ENCODE assay signal across 16 mouse cellular contexts in the genomic region with DNA sequence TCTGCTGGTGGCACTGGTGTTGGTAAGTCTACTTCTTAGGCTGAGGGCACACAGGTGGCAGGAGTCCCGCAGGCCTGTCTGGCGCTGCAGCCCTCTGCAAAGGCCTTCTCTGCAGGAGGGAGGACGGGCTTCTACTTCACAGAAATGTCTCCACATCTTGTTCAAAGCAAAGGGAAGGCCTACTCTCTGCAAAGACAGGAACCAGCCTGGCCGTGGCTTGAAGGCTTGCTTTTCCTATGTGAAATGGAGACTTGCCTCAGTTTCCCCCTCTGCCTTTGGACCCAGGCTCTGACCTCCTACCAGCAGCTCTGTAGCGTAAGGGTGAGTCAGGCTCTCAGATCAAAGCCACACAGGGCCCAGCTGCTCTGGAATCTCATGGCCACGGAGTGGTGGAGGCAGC.
DNase-seq lines count a peak whose midpoint lies in the region; ATAC-seq lines count a peak whose summit lies in the region.
"Had no signal": no experiment of that assay in that cellular context is flagged by ENCODE, and none has a peak within 500 bp of the region (broad histone marks: within the 10 kb centered on the region; RNA-seq: fewer than 3 reads in every experiment).

No protein-coding gene starts in this region.

- WGBS in hindbrain, embryonic 13.5 days, result 81% methylated on average over 6 of the region's 6 CpGs
- 82% methylated on average over 6 of the region's 6 CpGs for WGBS in hindbrain, embryonic 12.5 days
- WGBS in midbrain, embryonic 13.5 days, result 85% methylated on average over 6 of the region's 6 CpGs
- 81% methylated on average over 6 of the region's 6 CpGs for WGBS in midbrain, embryonic 10.5 days

- ATAC-seq in hindbrain, embryonic 13.5 days (ENCODE audit: low FRiP score), result no peak
- ATAC-seq in hindbrain, embryonic 12.5 days (ENCODE audit: low FRiP score), result no peak
- ATAC-seq in midbrain, embryonic 13.5 days, result no peak
- ATAC-seq: forebrain, embryonic 14.5 days had no signal

- DNase-seq in adrenal gland, adult 8-10 months, result peak; percentile 13
- no peak for DNase-seq in adrenal gland, postnatal 4 days (ENCODE audit: low spot score in 2 of 2)
- no peak for DNase-seq in midbrain, embryonic 10.5 days (ENCODE audit: low spot score)
- DNase-seq in layer of hippocampus, adult 9-10 months (ENCODE audit: low spot score), result no peak
- DNase-seq: cerebellum, adult 8-10 months; embryo, embryonic 11 days; gastrocnemius, postnatal 36 days; heart, adult 18-20 months had no signal

- H3K9me3 ChIP-seq in hindbrain, embryonic 13.5 days, result no peaks in the 10 kb centered on the region
- H3K9me3 ChIP-seq in hindbrain, embryonic 12.5 days (replicated peaks), result no peaks in the 10 kb centered on the region
- H3K9me3 ChIP-seq in midbrain, embryonic 13.5 days, result no peaks in the 10 kb centered on the region
- no peaks in the 10 kb centered on the region for H3K9me3 ChIP-seq in midbrain, embryonic 10.5 days (replicated peaks)
- H3K9me3 ChIP-seq: embryonic facial prominence, embryonic 15.5 days; forebrain, embryonic 10.5 days; heart, embryonic 12.5 days had no signal

- no peak overlapping the region for H3K4me2 ChIP-seq in hindbrain, embryonic 13.5 days
- no peak overlapping the region for H3K4me2 ChIP-seq in hindbrain, embryonic 12.5 days (replicated peaks)
- H3K4me2 ChIP-seq in midbrain, embryonic 13.5 days (replicated peaks), result no peak overlapping the region
- H3K4me2 ChIP-seq: embryonic facial prominence, embryonic 15.5 days; heart, embryonic 12.5 days had no signal

- no peaks in the 10 kb centered on the region for H3K27me3 ChIP-seq in hindbrain, embryonic 13.5 days
- H3K27me3 ChIP-seq in hindbrain, embryonic 12.5 days, result no peaks in the 10 kb centered on the region
- 0 out of 2 replicates have a peak, but pooled peaks cover 3% of the 10 kb centered on the region for H3K27me3 ChIP-seq in midbrain, embryonic 13.5 days
- H3K27me3 ChIP-seq in midbrain, embryonic 10.5 days (ENCODE audit: low read depth, poor library complexity, severe bottlenecking), result peaks cover 41% of the 10 kb centered on the region
- H3K27me3 ChIP-seq: embryonic facial prominence, embryonic 15.5 days had no signal

- H3K36me3 ChIP-seq in hindbrain, embryonic 13.5 days, result peaks cover 51% of the 10 kb centered on the region
- H3K36me3 ChIP-seq in hindbrain, embryonic 12.5 days, result peaks cover 57% of the 10 kb centered on the region
- peaks cover 58% of the 10 kb centered on the region for H3K36me3 ChIP-seq in midbrain, embryonic 13.5 days
- peaks cover 53% of the 10 kb centered on the region for H3K36me3 ChIP-seq in midbrain, embryonic 10.5 days
- H3K36me3 ChIP-seq: heart, embryonic 12.5 days had no signal

- peaks cover 25% of the 10 kb centered on the region for H3K4me1 ChIP-seq in hindbrain, embryonic 13.5 days (replicated peaks)
- H3K4me1 ChIP-seq in hindbrain, embryonic 12.5 days, result peaks cover 9% of the 10 kb centered on the region
- peaks cover 16% of the 10 kb centered on the region for H3K4me1 ChIP-seq in midbrain, embryonic 13.5 days (replicated peaks)
- H3K4me1 ChIP-seq in midbrain, embryonic 10.5 days, result peaks cover 13% of the 10 kb centered on the region
- H3K4me1 ChIP-seq: embryonic facial prominence, embryonic 15.5 days had no signal

- no peak overlapping the region for H3K4me3 ChIP-seq in hindbrain, embryonic 13.5 days
- no peak overlapping the region for H3K4me3 ChIP-seq in hindbrain, embryonic 12.5 days
- H3K4me3 ChIP-seq in midbrain, embryonic 13.5 days (replicated peaks), result no peak overlapping the region
- no peak overlapping the region for H3K4me3 ChIP-seq in midbrain, embryonic 10.5 days
- H3K4me3 ChIP-seq: embryonic facial prominence, embryonic 15.5 days; erythroblast, embryonic 14.5 days; forebrain, embryonic 10.5 days; heart, embryonic 12.5 days had no signal

- H3K9ac ChIP-seq in hindbrain, embryonic 13.5 days, result no peak overlapping the region
- no peak overlapping the region for H3K9ac ChIP-seq in hindbrain, embryonic 12.5 days
- H3K9ac ChIP-seq in midbrain, embryonic 13.5 days (replicated peaks), result no peak overlapping the region
- H3K9ac ChIP-seq: embryonic facial prominence, embryonic 15.5 days; heart, embryonic 12.5 days had no signal

- H3K27ac ChIP-seq in hindbrain, embryonic 13.5 days, result 0 out of 2 replicates have a peak overlapping the region, but pooled peaks have one; percentile 15
- H3K27ac ChIP-seq in hindbrain, embryonic 12.5 days, result no peak overlapping the region
- 0 out of 2 replicates have a peak overlapping the region, but pooled peaks have one; percentile 3 for H3K27ac ChIP-seq in midbrain, embryonic 13.5 days
- no peak overlapping the region for H3K27ac ChIP-seq in midbrain, embryonic 10.5 days (replicated peaks)
- H3K27ac ChIP-seq: embryonic facial prominence, embryonic 15.5 days; forebrain, embryonic 10.5 days had no signal

Comparison
In these comparisons a context has a peak if more than half of its experiments do, and no peak if none do; other contexts are left out.
1. H3K27ac ChIP-seq: peak in hindbrain, embryonic 13.5 days (single experiment) and midbrain, embryonic 13.5 days (single experiment); none in hindbrain, embryonic 12.5 days (single experiment) and midbrain, embryonic 10.5 days (single experiment).